Mouse (Mus musculus): ENCODE data around the gene Srpx2. TPM values are rescaled to one million over a fixed set of nuclear protein-coding genes. Genes with fewer than 3 reads are reported as not detected.

The Srpx2 gene
- 3.8 and 4.9 TPM in 2 replicates for polyA plus RNA-seq (2015; fragmentation: Nextera tagmentation; extraction: Ambion mirVana)

GRCm38 (mm10) chrX:133908261-133908660 is at the start of gene Srpx2:
TSS of gene Srpx2 (plus strand) at chrX:133908426.
- peaks cover 33% of the 10 kb centered on the region for H3K27me3 ChIP-seq
- H3K9ac ChIP-seq, result no peak within 1 kb of the TSS
- H3K4me1 ChIP-seq, result 0 out of 2 replicates have a peak, but pooled peaks cover 4% of the 10 kb centered on the region
- H3K4me3 ChIP-seq (replicated peaks), result no peak within 1 kb of the TSS
- ATAC-seq (replicated peaks; ENCODE audit: low FRiP score), result no peak
- no peak within 1 kb of the TSS for H3K27ac ChIP-seq
- no peak within 1 kb of the TSS for H3K4me2 ChIP-seq
- 31% methylated on average over 3 of the region's 3 CpGs for WGBS
- no peaks in the 10 kb centered on the region for H3K36me3 ChIP-seq
- no peaks in the 10 kb centered on the region for H3K9me3 ChIP-seq (replicated peaks)

DNA sequence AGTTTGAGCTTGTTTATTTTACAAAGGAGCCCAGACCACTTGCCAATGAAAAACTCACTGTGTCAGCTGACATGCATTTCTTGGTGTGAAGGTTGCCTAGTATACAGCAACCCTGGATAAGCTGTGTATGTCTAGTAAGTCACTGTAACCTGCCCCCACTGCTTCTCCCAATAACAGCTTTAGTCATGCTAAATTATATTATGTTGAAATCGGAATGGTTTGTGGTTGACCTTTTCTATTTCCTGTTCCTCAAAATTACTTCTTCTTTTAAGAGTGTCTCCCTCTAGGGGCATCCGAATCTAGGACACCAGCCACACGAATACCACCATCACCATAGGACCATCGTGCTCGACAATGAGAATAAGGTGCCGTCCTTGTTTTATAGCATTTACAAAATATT is 38.5 kb upstream of the Srpx2 start:
- no peak overlapping the region for H3K4me3 ChIP-seq (replicated peaks)
- peaks cover 12% of the 10 kb centered on the region; the same call in 1 of the 2 replicates for H3K27me3 ChIP-seq
- no peaks in the 10 kb centered on the region for H3K4me1 ChIP-seq
- no peak overlapping the region for H3K9ac ChIP-seq
- ATAC-seq (replicated peaks; ENCODE audit: low FRiP score), result no peak
- H3K36me3 ChIP-seq, result no peaks in the 10 kb centered on the region
- 90% methylated on average over 6 of the region's 6 CpGs for WGBS
- H3K4me2 ChIP-seq, result no peak overlapping the region
- H3K27ac ChIP-seq, result no peak overlapping the region
- no peaks in the 10 kb centered on the region for H3K9me3 ChIP-seq (replicated peaks)

GRCm38 (mm10) chrX:133887308-133887707 is 20.9 kb upstream of the Srpx2 start:
- H3K4me1 ChIP-seq, result no peaks in the 10 kb centered on the region
- no peak for ATAC-seq (replicated peaks; ENCODE audit: low FRiP score)
- H3K36me3 ChIP-seq, result peaks cover 13% of the 10 kb centered on the region
- H3K9me3 ChIP-seq (replicated peaks), result no peaks in the 10 kb centered on the region
- H3K4me2 ChIP-seq, result no peak overlapping the region
- H3K4me3 ChIP-seq (replicated peaks), result no peak overlapping the region
- H3K27me3 ChIP-seq, result no peaks in the 10 kb centered on the region
- no peak overlapping the region for H3K9ac ChIP-seq
- WGBS, result 97% methylated on average over 3 of the region's 3 CpGs
- H3K27ac ChIP-seq, result no peak overlapping the region

- ATAC-seq (replicated peaks; ENCODE audit: low FRiP score), result no peak
- peaks cover 13% of the 10 kb centered on the region for H3K36me3 ChIP-seq
- no peak overlapping the region for H3K4me3 ChIP-seq (replicated peaks)
- H3K9ac ChIP-seq, result no peak overlapping the region
- no peaks in the 10 kb centered on the region for H3K4me1 ChIP-seq
- no peak overlapping the region for H3K4me2 ChIP-seq
- H3K9me3 ChIP-seq (replicated peaks), result no peaks in the 10 kb centered on the region
- H3K27ac ChIP-seq, result no peak overlapping the region
- 91% methylated on average over 5 of the region's 5 CpGs for WGBS
- no peaks in the 10 kb centered on the region for H3K27me3 ChIP-seq
These were observed 20.1 kb upstream of the Srpx2 start for GRCm38 (mm10) chrX:133888111-133888510.

- Histone ChIP-seq H3K27me3 (peaks cover 11% of the 10 kb centered on the region), H3K36me3 (peaks cover 10% of the 10 kb centered on the region), H3K4me1 (0 out of 2 replicates have a peak, but pooled peaks cover 2% of the 10 kb centered on the region), H3K9ac (peak within 1 kb of the TSS; percentile 62), H3K9me3 (replicated peaks) (no peaks in the 10 kb centered on the region), H3K4me3 (replicated peaks) (peak within 1 kb of the TSS; percentile 61), H3K4me2 (peak within 1 kb of the TSS; percentile 58), H3K27ac (peak within 1 kb of the TSS; percentile 56; the same call in 1 of the 2 replicates)
- ATAC-seq (replicated peaks; ENCODE audit: low FRiP score), result peak; percentile 98
- WGBS, result 26% methylated on average over 33 of the region's 33 CpGs
These were observed 10.1 kb upstream of the Srpx2 start, which contains the start of gene Tspan6 for GRCm38 (mm10) chrX:133898014-133898542. TSS of gene Tspan6 (minus strand) at chrX:133898429.

DNA sequence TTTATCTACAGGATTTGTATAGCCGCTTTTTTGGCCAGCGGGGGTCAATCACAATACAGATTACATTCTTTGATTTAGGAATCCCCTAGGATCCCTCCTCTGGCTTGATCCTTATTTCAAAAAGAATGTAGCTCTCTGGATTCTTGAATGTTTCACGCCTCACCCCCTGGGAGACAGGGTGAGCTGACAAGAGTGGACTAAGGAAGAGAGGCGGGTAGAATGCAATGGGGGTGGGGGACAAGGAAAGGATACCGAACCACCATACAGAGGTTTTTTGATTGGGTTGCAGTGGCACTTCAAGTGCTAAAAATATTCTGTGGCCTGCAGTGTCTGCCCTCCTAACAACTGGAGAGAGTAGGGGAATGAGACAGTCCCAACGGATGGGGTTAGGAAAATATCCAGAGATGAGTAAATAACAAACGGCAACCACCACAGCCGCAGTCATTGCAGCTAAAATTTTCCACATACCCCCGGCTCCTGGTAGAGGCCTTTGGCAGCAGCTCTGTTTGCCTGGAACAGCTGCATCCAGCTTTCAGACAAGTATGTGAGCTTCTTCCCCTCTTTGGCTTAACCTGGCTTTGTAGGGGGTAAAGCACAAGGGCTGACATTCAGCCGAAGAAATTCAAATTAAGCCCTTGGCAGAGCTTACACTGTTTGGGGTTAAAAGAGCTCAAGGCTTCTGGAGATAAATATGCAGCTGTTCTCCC is 3.3 kb downstream of the Srpx2 start:
- Histone ChIP-seq H3K4me3 (replicated peaks) (no peak overlapping the region), H3K9me3 (replicated peaks) (no peaks in the 10 kb centered on the region), H3K27me3 (peaks cover 50% of the 10 kb centered on the region), H3K4me1 (0 out of 2 replicates have a peak, but pooled peaks cover 7% of the 10 kb centered on the region), H3K9ac (no peak overlapping the region), H3K4me2 (no peak overlapping the region), H3K36me3 (no peaks in the 10 kb centered on the region), H3K27ac (0 out of 2 replicates have a peak overlapping the region, but pooled peaks have one; percentile 22)
- ATAC-seq (replicated peaks; ENCODE audit: low FRiP score), result no peak
- 63% methylated on average over 10 of the region's 10 CpGs for WGBS

GRCm38 (mm10) chrX:133913006-133913405 is 4.8 kb downstream of the Srpx2 start:
- Histone ChIP-seq H3K9ac (no peak overlapping the region), H3K9me3 (replicated peaks) (no peaks in the 10 kb centered on the region), H3K27ac (no peak overlapping the region), H3K27me3 (peaks cover 50% of the 10 kb centered on the region), H3K4me2 (no peak overlapping the region), H3K36me3 (no peaks in the 10 kb centered on the region), H3K4me3 (replicated peaks) (no peak overlapping the region), H3K4me1 (0 out of 2 replicates have a peak, but pooled peaks cover 7% of the 10 kb centered on the region)
- WGBS, result 83% methylated on average over 3 of the region's 3 CpGs
- no peak for ATAC-seq (replicated peaks; ENCODE audit: low FRiP score)

DNA sequence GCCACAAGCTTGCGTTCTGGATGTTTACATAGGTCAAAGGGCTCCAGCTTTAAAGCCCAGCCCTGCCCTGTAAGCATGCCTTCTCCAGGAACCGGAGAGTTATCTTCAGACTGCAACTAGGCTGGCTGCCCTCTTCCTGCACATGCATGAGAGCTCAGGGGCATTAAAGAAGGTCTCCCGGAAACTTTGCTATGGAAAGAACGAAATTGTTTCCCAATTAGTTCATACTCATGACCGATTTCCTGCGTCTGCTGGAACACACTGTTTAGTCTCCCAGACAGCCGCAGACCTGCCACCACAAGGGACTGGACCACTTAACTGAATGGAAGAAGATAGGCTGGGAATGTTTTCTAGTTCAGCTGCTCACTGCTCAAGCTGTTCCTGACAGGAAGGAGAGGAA is 6.0 kb downstream of the Srpx2 start:
- WGBS, result 36% methylated on average over 7 of the region's 7 CpGs
- no peak for ATAC-seq (replicated peaks; ENCODE audit: low FRiP score)
- no peak overlapping the region for H3K27ac ChIP-seq

DNA sequence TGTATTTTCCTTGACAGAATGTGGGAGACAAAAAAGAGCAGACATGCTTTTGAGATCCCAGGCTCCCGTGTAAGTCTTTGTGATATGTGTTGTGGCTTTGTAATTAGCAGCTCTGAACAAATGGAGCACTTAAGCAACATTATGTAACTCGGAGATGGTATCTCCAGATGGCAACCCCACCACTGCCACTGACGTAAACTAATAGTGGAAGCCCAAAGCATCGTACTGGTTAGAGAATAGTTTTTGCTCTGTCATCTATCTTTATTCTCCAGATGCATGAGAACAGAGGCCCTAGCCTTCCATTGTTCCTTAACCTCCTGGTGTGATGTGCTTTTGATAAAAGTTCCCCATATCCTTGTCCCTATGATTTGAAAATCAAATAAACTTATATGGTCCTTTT is 13.0 kb downstream of the Srpx2 start:
- Histone ChIP-seq H3K27me3 (peaks cover 22% of the 10 kb centered on the region), H3K4me1 (no peaks in the 10 kb centered on the region), H3K9me3 (replicated peaks) (no peaks in the 10 kb centered on the region), H3K27ac (no peak overlapping the region), H3K4me3 (replicated peaks) (no peak overlapping the region), H3K36me3 (no peaks in the 10 kb centered on the region), H3K4me2 (no peak overlapping the region), H3K9ac (no peak overlapping the region)
- 65% methylated on average over 4 of the region's 4 CpGs for WGBS
- no peak for ATAC-seq (replicated peaks; ENCODE audit: low FRiP score)

More for the DNA sequence above, 6.0 kb downstream of the Srpx2 start:
- peaks cover 48% of the 10 kb centered on the region for H3K27me3 ChIP-seq
- H3K4me3 ChIP-seq (replicated peaks), result no peak overlapping the region
- no peak overlapping the region for H3K4me2 ChIP-seq
- no peaks in the 10 kb centered on the region for H3K36me3 ChIP-seq
- H3K9ac ChIP-seq, result no peak overlapping the region
- H3K4me1 ChIP-seq, result 0 out of 2 replicates have a peak, but pooled peaks cover 2% of the 10 kb centered on the region
- no peaks in the 10 kb centered on the region for H3K9me3 ChIP-seq (replicated peaks)

GRCm38 (mm10) chrX:133926760-133927159 is 18.5 kb downstream of the Srpx2 start:
- no peak for ATAC-seq (replicated peaks; ENCODE audit: low FRiP score)
- peaks cover 20% of the 10 kb centered on the region; the same call in 1 of the 2 replicates for H3K27me3 ChIP-seq
- H3K4me2 ChIP-seq, result no peak overlapping the region
- no peak overlapping the region for H3K4me3 ChIP-seq (replicated peaks)
- no peaks in the 10 kb centered on the region for H3K9me3 ChIP-seq (replicated peaks)
- no peak overlapping the region for H3K9ac ChIP-seq
- H3K27ac ChIP-seq, result no peak overlapping the region
- WGBS, result 78% methylated on average over 5 of the region's 5 CpGs
- H3K4me1 ChIP-seq, result no peaks in the 10 kb centered on the region
- H3K36me3 ChIP-seq, result no peaks in the 10 kb centered on the region

DNA sequence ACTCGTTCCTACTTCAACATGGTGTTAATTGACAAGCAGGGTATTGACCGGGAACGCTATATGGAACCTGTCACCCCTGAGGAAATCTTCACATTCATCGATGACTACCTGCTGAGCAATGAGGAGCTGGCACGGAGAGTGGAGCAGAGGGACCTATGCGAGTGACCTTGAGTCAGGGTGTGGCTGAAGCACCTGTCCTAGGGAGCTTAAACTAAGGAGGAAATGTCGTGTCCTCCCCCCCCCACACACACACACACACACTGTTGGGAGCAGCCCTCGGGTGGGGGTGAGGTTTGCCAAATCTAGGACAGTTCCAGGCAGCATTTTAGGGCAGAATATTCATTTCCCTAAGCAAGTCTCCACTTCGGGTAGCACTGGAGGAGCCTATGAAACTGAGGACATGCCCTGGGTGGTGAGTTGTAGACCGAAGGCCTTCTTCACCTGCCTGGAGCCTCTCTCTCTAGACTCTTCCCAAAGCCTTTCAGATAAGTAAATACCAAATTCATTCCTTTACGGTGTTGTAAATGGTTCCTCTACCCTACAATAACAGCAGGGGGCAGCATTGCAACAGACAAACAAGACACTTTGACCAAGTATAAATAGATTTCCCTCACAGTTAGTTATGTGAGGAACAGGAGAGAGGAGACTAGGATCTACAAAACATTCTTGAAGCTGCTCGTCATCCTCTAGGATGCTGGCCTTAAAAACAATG is 23.2 kb downstream of the Srpx2 start:
- 52% methylated on average over 12 of the region's 12 CpGs for WGBS
- Histone ChIP-seq H3K9ac (no peak overlapping the region), H3K4me2 (no peak overlapping the region), H3K27me3 (peaks cover 25% of the 10 kb centered on the region; the same call in 1 of the 2 replicates), H3K4me1 (no peaks in the 10 kb centered on the region), H3K27ac (no peak overlapping the region), H3K4me3 (replicated peaks) (no peak overlapping the region), H3K36me3 (no peaks in the 10 kb centered on the region), H3K9me3 (replicated peaks) (no peaks in the 10 kb centered on the region)
- no peak for ATAC-seq (replicated peaks; ENCODE audit: low FRiP score)

Measured in kidney, embryonic 15.5 days (tissue).